Mouse (Mus musculus) kidney, postnatal 0 days (tissue): ENCODE measurements around the gene Ppil1. TPM values are rescaled to one million over a fixed set of nuclear protein-coding genes. Genes with fewer than 3 reads are reported as not detected.

Experiments
- ATAC-seq: fragments of 200-750 bp; cut with Nextera tagmentation; replicated peaks from 2 replicates; pipeline ENCODE4 v1.8.0; 2017; ENCODE audit warnings: low read depth, moderate number of reproducible peaks, moderate TSS enrichment, moderate library complexity; ENCODE audit not compliant: low FRiP score
- DNase-seq: peaks from one replicate; pipeline ENCODE4 v3.0.0-alpha.2; 2016; ENCODE audit warnings: low spot score
- H3K27ac ChIP-seq: fragments of 300-500 bp; sonication (generic); 2 replicates; pipeline ENCODE4 v1.5.1; 2014; ENCODE audit warnings: mild to moderate bottlenecking
- H3K27me3 ChIP-seq: fragments of 300-500 bp; sonication (generic); 2 replicates; pipeline ENCODE4 v1.6.1; 2014; ENCODE audit warnings: low read length, mixed read lengths; ENCODE audit not compliant: insufficient read depth
- H3K36me3 ChIP-seq: fragments of 300-500 bp; sonication (generic); 2 replicates; pipeline ENCODE4 v1.6.1; 2014; ENCODE audit warnings: low read length, mixed read lengths; ENCODE audit not compliant: insufficient read depth
- H3K4me1 ChIP-seq: fragments of 300-500 bp; sonication (generic); replicated peaks from 2 replicates; pipeline ENCODE4 v1.6.1; 2014; ENCODE audit warnings: antibody characterized with exemption, low read length, mixed read lengths; ENCODE audit not compliant: insufficient read depth
- H3K4me2 ChIP-seq: fragments of 300-500 bp; sonication (generic); 2 replicates; pipeline ENCODE4 v1.6.1; 2014; ENCODE audit warnings: mild to moderate bottlenecking, low read length, moderate library complexity, mixed read lengths
- H3K4me3 ChIP-seq: fragments of 300-500 bp; sonication (generic); replicated peaks from 2 replicates; pipeline ENCODE4 v1.5.1; 2014; ENCODE audit warnings: low read depth, low read length
- H3K9ac ChIP-seq: fragments of 300-500 bp; sonication (generic); 2 replicates; pipeline ENCODE4 v1.6.1; 2014; ENCODE audit warnings: low read depth, low read length
- H3K9me3 ChIP-seq: fragments of 300-500 bp; sonication (generic); replicated peaks from 2 replicates; pipeline ENCODE4 v1.6.1; 2016; ENCODE audit warnings: low read length, inconsistent platforms, mixed read lengths
- CTCF ChIP-seq: IDR thresholded peaks from 2 replicates; pipeline ENCODE4 v1.5.1; 2016; ENCODE audit warnings: antibody characterized with exemption, low read depth, mild to moderate bottlenecking, moderate library complexity
- WGBS: fragments of 180-500 bp; shearing (Covaris S2); extraction: QIAGEN DNeasy Blood & Tissue Kit; methylation state at CpG from one replicate; pipeline ENCODE4 v1.1.7; 2014; 5-methylcytosine and 5-hydroxymethylcytosine counted together
- polyA plus RNA-seq: library from polyadenylated mRNA; unstranded; fragments of >200 nt; fragmentation: Nextera tagmentation; extraction: Ambion mirVana; gene quantifications from 2 replicates; pipeline ENCODE4 v1.2.1, GENCODE M21; 2015

Ppil1 gene
- polyA plus RNA-seq, 1 experiment from 2014 or later, result 108 TPM

GRCm38 (mm10) chr17:29264760-29265159 is 774 bp upstream of the Ppil1 start:
- peaks cover 22% of the 10 kb centered on the region for H3K4me1 ChIP-seq

DNA sequence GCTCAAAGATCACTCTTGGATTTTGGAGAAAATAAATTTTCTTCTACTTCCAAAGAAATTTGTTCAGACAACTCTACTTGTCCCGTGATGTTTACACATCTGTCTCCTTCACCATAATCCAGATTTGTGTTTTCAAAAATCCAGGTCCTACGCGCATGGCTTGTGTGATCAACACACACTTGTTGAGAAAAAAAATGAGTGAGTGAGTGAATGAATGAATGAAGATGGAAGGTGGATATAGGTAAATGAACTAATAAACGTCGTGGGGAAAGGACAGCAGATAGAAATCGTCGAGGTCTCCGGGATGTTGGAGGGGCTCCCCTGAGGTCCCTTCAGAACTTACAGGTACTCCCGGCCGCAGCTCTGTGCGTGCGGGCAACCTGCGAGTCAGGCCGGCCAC is 569 bp downstream of the Ppil1 start:
- Histone ChIP-seq H3K27me3 (no peaks in the 10 kb centered on the region), H3K9me3 (no peaks in the 10 kb centered on the region), H3K4me1 (peaks cover 17% of the 10 kb centered on the region; the same call in 1 of the 2 replicates), H3K9ac (peak overlapping the region; percentile 84), H3K4me2 (peak overlapping the region; percentile 87), H3K27ac (peak overlapping the region; percentile 98), H3K36me3 (peaks cover 7% of the 10 kb centered on the region), H3K4me3 (peak overlapping the region; percentile 73)
- no peak for TF ChIP-seq CTCF
- WGBS, result under 1% methylated on average over 14 of the region's 14 CpGs
- DNase-seq (no peak), ATAC-seq (peak; percentile 3; the same call in 1 of the 2 replicates)

More at GRCm38 (mm10) chr17:29264760-29265159, 774 bp upstream of the Ppil1 start:
- DNase-seq (no peak), ATAC-seq (no peak)
- H3K4me2 ChIP-seq, result peak overlapping the region; percentile 87; the same call in 1 of the 2 replicates
- H3K27me3 ChIP-seq, result no peaks in the 10 kb centered on the region
- H3K27ac ChIP-seq, result peak overlapping the region; percentile 98
- H3K9ac ChIP-seq, result peak overlapping the region; percentile 84; the same call in 1 of the 2 replicates
- H3K4me3 ChIP-seq, result no peak overlapping the region; the same call in 1 of the 2 replicates
- H3K9me3 ChIP-seq, result no peaks in the 10 kb centered on the region
- peaks cover 4% of the 10 kb centered on the region; the same call in 1 of the 2 replicates for H3K36me3 ChIP-seq
- 71% methylated on average over 5 of the region's 5 CpGs for WGBS
- no peak for TF ChIP-seq CTCF

- DNase-seq, result no peak
- WGBS, result 33% methylated on average over 2 of the region's 2 CpGs
Measured at GRCm38 (mm10) chr17:29262259-29262649, 1.7 kb downstream of the Ppil1 start.

DNA sequence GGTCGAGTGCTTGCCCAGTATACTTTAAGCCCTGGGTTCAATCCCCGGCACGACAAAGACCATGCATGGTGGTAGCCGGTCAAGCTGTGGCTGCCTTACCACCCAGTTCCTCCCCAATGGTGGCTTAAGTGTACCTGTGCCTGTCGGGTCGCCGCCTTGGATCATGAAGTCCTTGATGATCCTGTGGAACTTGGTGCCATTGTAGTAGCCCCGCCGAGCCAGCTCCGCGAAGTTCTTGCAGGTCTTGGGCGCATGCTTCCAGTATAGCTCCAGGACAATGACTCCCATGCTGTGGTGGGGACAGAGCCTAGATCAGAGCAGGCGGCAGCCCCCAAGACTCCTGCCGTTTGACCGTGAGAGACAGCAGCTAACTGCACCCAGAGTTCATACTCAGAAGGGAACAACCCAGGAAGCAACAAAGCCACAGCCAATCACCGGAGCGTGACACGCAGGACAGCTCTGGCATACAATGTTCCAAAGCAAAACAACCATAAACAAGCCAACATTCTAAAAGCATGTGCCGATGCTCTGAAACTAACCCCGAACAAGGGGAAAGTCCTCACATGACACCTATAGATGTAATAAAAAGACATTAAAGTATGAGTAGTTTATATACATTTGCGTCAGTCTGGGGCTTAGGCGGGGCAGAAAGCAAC is 2.3 kb downstream of the Ppil1 start:
- peaks cover 13% of the 10 kb centered on the region for H3K36me3 ChIP-seq
- no peak overlapping the region for H3K9ac ChIP-seq
- H3K27ac ChIP-seq, result peak overlapping the region; percentile 50; the same call in 1 of the 2 replicates
- H3K4me2 ChIP-seq, result peak overlapping the region; percentile 87; the same call in 1 of the 2 replicates
- ATAC-seq (no peak), DNase-seq (no peak)
- H3K27me3 ChIP-seq, result no peaks in the 10 kb centered on the region
- peak overlapping the region; percentile 6; the same call in 1 of the 2 replicates for H3K4me3 ChIP-seq
- TF ChIP-seq CTCF, result no peak
- H3K9me3 ChIP-seq, result no peaks in the 10 kb centered on the region
- peaks cover 18% of the 10 kb centered on the region; the same call in 1 of the 2 replicates for H3K4me1 ChIP-seq
- WGBS, result 80% methylated on average over 22 of the region's 22 CpGs

More at GRCm38 (mm10) chr17:29262259-29262649, 1.7 kb downstream of the Ppil1 start:
- Histone ChIP-seq H3K9me3 (no peaks in the 10 kb centered on the region), H3K36me3 (peaks cover 13% of the 10 kb centered on the region), H3K27me3 (no peaks in the 10 kb centered on the region), H3K4me2 (peak overlapping the region; percentile 87; the same call in 1 of the 2 replicates), H3K9ac (no peak overlapping the region), H3K27ac (no peak overlapping the region), H3K4me1 (peaks cover 17% of the 10 kb centered on the region; the same call in 1 of the 2 replicates), H3K4me3 (peak overlapping the region; percentile 6; the same call in 1 of the 2 replicates)
- peak; percentile 40; the same call in 1 of the 2 replicates for TF ChIP-seq CTCF
- ATAC-seq, result no peak

GRCm38 (mm10) chr17:29260501-29260900 is 3.5 kb downstream of the Ppil1 start:
- ATAC-seq (no peak), DNase-seq (no peak)
- 84% methylated on average over 15 of the region's 15 CpGs for WGBS
- H3K27ac ChIP-seq, result no peak overlapping the region
- no peak overlapping the region for H3K4me2 ChIP-seq
- H3K9me3 ChIP-seq, result no peaks in the 10 kb centered on the region
- peaks cover 13% of the 10 kb centered on the region for H3K36me3 ChIP-seq
- H3K4me1 ChIP-seq, result peaks cover 23% of the 10 kb centered on the region; the same call in 1 of the 2 replicates
- H3K27me3 ChIP-seq, result no peaks in the 10 kb centered on the region
- H3K4me3 ChIP-seq, result no peak overlapping the region
- no peak for TF ChIP-seq CTCF
- H3K9ac ChIP-seq, result no peak overlapping the region

GRCm38 (mm10) chr17:29259489-29259888 is 4.5 kb downstream of the Ppil1 start:
- H3K9ac ChIP-seq, result no peak overlapping the region
- H3K27me3 ChIP-seq, result no peaks in the 10 kb centered on the region
- ATAC-seq, result 0 out of 2 replicates have a peak, but pooled peaks have one; percentile 53
- DNase-seq, result peak; percentile 88
- H3K4me2 ChIP-seq, result no peak overlapping the region
- no peak overlapping the region for H3K4me3 ChIP-seq
- peak; percentile 98 for TF ChIP-seq CTCF
- peaks cover 21% of the 10 kb centered on the region; the same call in 1 of the 2 replicates for H3K4me1 ChIP-seq
- no peaks in the 10 kb centered on the region for H3K9me3 ChIP-seq
- 7% methylated on average over 3 of the region's 3 CpGs for WGBS
- H3K36me3 ChIP-seq, result peaks cover 13% of the 10 kb centered on the region
- H3K27ac ChIP-seq, result no peak overlapping the region
